Mouse (Mus musculus) myocyte (in vitro differentiated cells): ENCODE results near the gene Wnt10b. TPM values are rescaled to one million over a fixed set of nuclear protein-coding genes. Genes with fewer than 3 reads are reported as not detected.

ENCODE experiments used
- H3K27me3 ChIP-seq: one replicate; pipeline ENCODE4 v1.6.1; 2011; ENCODE audit not compliant: control insufficient read depth, insufficient read depth, insufficient read length
- H3K36me3 ChIP-seq: one replicate; pipeline ENCODE4 v1.6.1; 2011; ENCODE audit not compliant: control insufficient read depth, insufficient read depth
- H3K4me2 ChIP-seq: one replicate; pipeline ENCODE4 v1.6.1; 2011; ENCODE audit warnings: low read depth, control low read depth
- H3K4me3 ChIP-seq: one replicate; pipeline ENCODE4 v1.5.1; 2011; ENCODE audit warnings: mild to moderate bottlenecking, control low read depth, moderate library complexity
- H3K79me2 ChIP-seq: one replicate; pipeline ENCODE4 v1.6.1; 2011; ENCODE audit not compliant: control insufficient read depth, insufficient read depth
- H3ac ChIP-seq: one replicate; pipeline ENCODE4 v1.6.1; 2011; ENCODE audit not compliant: control insufficient read depth, insufficient read length
- CEBPB ChIP-seq: IDR thresholded peaks from 2 replicates; pipeline ENCODE4 v1.6.1; 2011; ENCODE audit warnings: mild to moderate bottlenecking, moderate library complexity; ENCODE audit not compliant: poor library complexity, insufficient read depth, severe bottlenecking
- E2F4 ChIP-seq: IDR thresholded peaks from one replicate; pipeline ENCODE4 v1.6.1; 2011; ENCODE audit warnings: mild to moderate bottlenecking, control low read depth, moderate library complexity; ENCODE audit not compliant: insufficient read depth
- MAX ChIP-seq: IDR thresholded peaks from one replicate; pipeline ENCODE4 v1.6.1; 2011; ENCODE audit warnings: low read depth, mild to moderate bottlenecking, control low read depth
- MYOD1 ChIP-seq, 3 experiments: IDR thresholded peaks; one replicate each; pipeline ENCODE4 v1.6.1; 2011; ENCODE audit warnings: control low read depth in 2 of 3, low read depth in 2 of 3, mild to moderate bottlenecking in 2 of 3, moderate library complexity in 1 of 3; ENCODE audit not compliant: insufficient read length in 2 of 3, control insufficient read depth in 1 of 3
- MYOG ChIP-seq, 3 experiments: IDR thresholded peaks; one replicate each; pipeline ENCODE4 v1.6.1; 2011; ENCODE audit warnings: control low read depth in 2 of 3, low read depth in 2 of 3, mild to moderate bottlenecking in 2 of 3; ENCODE audit not compliant: insufficient read length in 2 of 3, control insufficient read depth in 1 of 3, insufficient read depth in 1 of 3
- POLR2A ChIP-seq: IDR thresholded peaks from one replicate; pipeline ENCODE4 v1.6.1; 2011; ENCODE audit warnings: low read depth, mild to moderate bottlenecking, control low read depth, moderate library complexity; ENCODE audit not compliant: insufficient read length
- REST ChIP-seq: IDR thresholded peaks from one replicate; pipeline ENCODE4 v1.6.1; 2011; ENCODE audit warnings: mild to moderate bottlenecking, control low read depth, moderate library complexity; ENCODE audit not compliant: insufficient read depth, insufficient read length
- SRF ChIP-seq: IDR thresholded peaks from one replicate; pipeline ENCODE4 v1.6.1; 2011; ENCODE audit warnings: low read depth; ENCODE audit not compliant: control insufficient read depth, insufficient read length
- TCF12 ChIP-seq: IDR thresholded peaks from one replicate; pipeline ENCODE4 v1.6.1; 2011; ENCODE audit warnings: mild to moderate bottlenecking, control low read depth; ENCODE audit not compliant: poor library complexity, insufficient read depth, severe bottlenecking
- TCF3 ChIP-seq: IDR thresholded peaks from one replicate; pipeline ENCODE4 v1.6.1; 2011; ENCODE audit warnings: low read depth, control low read depth; ENCODE audit not compliant: insufficient read length
- USF1 ChIP-seq: IDR thresholded peaks from one replicate; pipeline ENCODE4 v1.6.1; 2011; ENCODE audit warnings: low read depth, mild to moderate bottlenecking, control low read depth, moderate library complexity
- polyA plus RNA-seq: library from polyadenylated mRNA; unstranded; fragments of >200 nt; fragmentation: generic; extraction: Trizol; gene quantifications from one replicate; pipeline ENCODE4 v1.2.1, GENCODE M21; 2012; ENCODE audit warnings: missing spikeins

The Wnt10b gene
- polyA plus RNA-seq, 1 experiment: 3.3 TPM

GRCm38 (mm10) chr15:98797835-98798492 is 20.0 kb upstream of the Wnt10b start:
- Histone ChIP-seq H3K4me3 (no peak overlapping the region), H3K4me2 (no peak overlapping the region), H3ac (no peak overlapping the region), H3K36me3 (no peaks in the 10 kb centered on the region), H3K79me2 (no peaks in the 10 kb centered on the region), H3K27me3 (peaks cover 42% of the 10 kb centered on the region)
- no peak for TF ChIP-seq MAX

- Histone ChIP-seq H3K4me2 (no peak overlapping the region), H3K4me3 (no peak overlapping the region), H3K27me3 (peaks cover 52% of the 10 kb centered on the region), H3ac (no peak overlapping the region), H3K36me3 (no peaks in the 10 kb centered on the region), H3K79me2 (no peaks in the 10 kb centered on the region)
- TF ChIP-seq SRF (no peak), MYOD1 (IDR thresholded peaks at IDR 0.05; ENCODE audit: control insufficient read depth in 1 of 3, insufficient read length in 2 of 3, low read depth in 2 of 3) (no peak), USF1 (no peak), MAX (no peak), POLR2A (no peak)
Observed at GRCm38 (mm10) chr15:98796803-98797595, 19.0 kb upstream of the Wnt10b start.

GRCm38 (mm10) chr15:98793141-98793698 is 15.3 kb upstream of the Wnt10b start:
- Histone ChIP-seq H3ac (peak overlapping the region; percentile 2), H3K79me2 (no peaks in the 10 kb centered on the region), H3K27me3 (peaks cover 70% of the 10 kb centered on the region), H3K36me3 (no peaks in the 10 kb centered on the region), H3K4me2 (peak overlapping the region; percentile 22), H3K4me3 (no peak overlapping the region)
- TF ChIP-seq E2F4 (no peak), SRF (no peak), TCF3 (no peak), USF1 (no peak), TCF12 (no peak), CEBPB (no peak), MYOD1 (IDR thresholded peaks at IDR 0.05; ENCODE audit: control insufficient read depth in 1 of 3, insufficient read length in 2 of 3, low read depth in 2 of 3) (peak in 2 of 3 experiments; percentile 40 to 72)

- no peak overlapping the region for H3K4me3 ChIP-seq
- peak overlapping the region; percentile 2 for H3ac ChIP-seq
- H3K27me3 ChIP-seq: peaks cover 64% of the 10 kb centered on the region
- H3K4me2 ChIP-seq: peak overlapping the region; percentile 22
- H3K79me2 ChIP-seq: no peaks in the 10 kb centered on the region
- TF ChIP-seq REST: peak; percentile 9
- TF ChIP-seq MYOG (IDR thresholded peaks at IDR 0.05; ENCODE audit: control insufficient read depth in 1 of 3, insufficient read depth in 1 of 3, insufficient read length in 2 of 3, low read depth in 2 of 3): peak in 1 of 3 experiments; percentile 35
- no peak for TF ChIP-seq MAX
- no peaks in the 10 kb centered on the region for H3K36me3 ChIP-seq
Observed at GRCm38 (mm10) chr15:98792233-98793020, 14.5 kb upstream of the Wnt10b start.

GRCm38 (mm10) chr15:98791771-98792170 is 13.8 kb upstream of the Wnt10b start:
- Histone ChIP-seq H3K36me3 (no peaks in the 10 kb centered on the region), H3ac (no peak overlapping the region), H3K27me3 (peaks cover 60% of the 10 kb centered on the region), H3K4me3 (no peak overlapping the region), H3K79me2 (no peaks in the 10 kb centered on the region), H3K4me2 (no peak overlapping the region)
- TF ChIP-seq TCF12 (no peak), USF1 (no peak), CEBPB (no peak)
